Mouse (Mus musculus) ES-E14 (cell line): ENCODE results near the gene Gm9733. TPM values are rescaled to one million over a fixed set of nuclear protein-coding genes. Genes with fewer than 3 reads are reported as not detected.

Experiments used
- DNase-seq: peaks from one replicate; pipeline ENCODE4 v3.0.0-alpha.2; 2013; ENCODE audit warnings: low read depth, low spot score
- H3K27ac ChIP-seq: 2 replicates; pipeline ENCODE4 v1.5.1; 2012; ENCODE audit warnings: low read depth, mild to moderate bottlenecking, low read length, moderate library complexity, mixed read lengths; ENCODE audit not compliant: poor library complexity, insufficient read depth, severe bottlenecking
- H3K36me3 ChIP-seq: 2 replicates; pipeline ENCODE4 v1.6.1; 2012; ENCODE audit warnings: mild to moderate bottlenecking, low read length, moderate library complexity, mixed read lengths; ENCODE audit not compliant: control insufficient read depth, poor library complexity, insufficient read depth, severe bottlenecking
- H3K4me1 ChIP-seq, 2 experiments: fragments of 150-350 bp in 1 of 2; sonication (generic) in 1 of 2; 2 replicates each; pipeline ENCODE4 v1.6.1; 2012; ENCODE audit warnings: low read length in 2 of 2, mild to moderate bottlenecking in 1 of 2, mixed read lengths in 1 of 2; ENCODE audit not compliant: control insufficient read depth in 2 of 2, insufficient read depth in 2 of 2, poor library complexity in 1 of 2
- H3K4me3 ChIP-seq, 2 experiments: fragments of 150-350 bp in 1 of 2; sonication (generic) in 1 of 2; 2 replicates each; pipeline ENCODE4 v1.5.1; 2012; ENCODE audit warnings: low read length in 2 of 2, low read depth in 1 of 2, mild to moderate bottlenecking in 1 of 2, mixed read lengths in 1 of 2; ENCODE audit not compliant: insufficient read depth in 1 of 2, poor library complexity in 1 of 2, severe bottlenecking in 1 of 2
- H3K9ac ChIP-seq: 2 replicates; pipeline ENCODE4 v1.6.1; 2012; ENCODE audit warnings: low read depth, mild to moderate bottlenecking, low read length, mixed read lengths; ENCODE audit not compliant: poor library complexity, insufficient read depth, severe bottlenecking
- H3K9me3 ChIP-seq: fragments of 150-350 bp; sonication (generic); 2 replicates; pipeline ENCODE4 v1.6.1; 2012; ENCODE audit warnings: low read depth, mild to moderate bottlenecking, low read length; ENCODE audit not compliant: control insufficient read depth, insufficient read depth
- CHD2 ChIP-seq: IDR thresholded peaks from 2 replicates; pipeline ENCODE4 v1.6.1; 2014; ENCODE audit warnings: mild to moderate bottlenecking, low read depth, low read length, inconsistent platforms
- HCFC1 ChIP-seq: IDR thresholded peaks from 2 replicates; pipeline ENCODE4 v1.6.1; 2012; ENCODE audit warnings: low read length, inconsistent platforms, borderline replicate concordance; ENCODE audit not compliant: insufficient read depth
- MAFK ChIP-seq: IDR thresholded peaks from 2 replicates; pipeline ENCODE4 v1.6.1; 2014; ENCODE audit warnings: mild to moderate bottlenecking, low read depth, low read length, inconsistent platforms; ENCODE audit not compliant: insufficient read depth
- ZC3H11A ChIP-seq: IDR thresholded peaks from 2 replicates; pipeline ENCODE4 v1.6.1; 2012; ENCODE audit warnings: low read depth, mild to moderate bottlenecking, inconsistent platforms, low read length, borderline replicate concordance
- ZNF384 ChIP-seq: IDR thresholded peaks from 2 replicates; pipeline ENCODE4 v1.6.1; 2012; ENCODE audit warnings: low read depth, low read length, inconsistent platforms
- in situ Hi-C, 2 experiments: fragments of 600-800 bp; cut with MboI; formaldehyde crosslinking; loops; one replicate each; pipeline ENCODE4 v1.15.1; 2025; ENCODE audit warnings: low sequenced_read_pairs in 2 of 2, inconsistent platforms in 1 of 2; ENCODE audit not compliant: unreplicated experiment in 2 of 2
- total RNA-seq: library from RNA; depleted of rRNA; stranded (reverse); fragments of 300-350 nt; gene quantifications from 2 replicates; pipeline ENCODE4 v1.2.3, GENCODE M21; 2012; rRNA removed

The Gm9733 gene
- total RNA-seq, 1 experiment = not detected

DNA sequence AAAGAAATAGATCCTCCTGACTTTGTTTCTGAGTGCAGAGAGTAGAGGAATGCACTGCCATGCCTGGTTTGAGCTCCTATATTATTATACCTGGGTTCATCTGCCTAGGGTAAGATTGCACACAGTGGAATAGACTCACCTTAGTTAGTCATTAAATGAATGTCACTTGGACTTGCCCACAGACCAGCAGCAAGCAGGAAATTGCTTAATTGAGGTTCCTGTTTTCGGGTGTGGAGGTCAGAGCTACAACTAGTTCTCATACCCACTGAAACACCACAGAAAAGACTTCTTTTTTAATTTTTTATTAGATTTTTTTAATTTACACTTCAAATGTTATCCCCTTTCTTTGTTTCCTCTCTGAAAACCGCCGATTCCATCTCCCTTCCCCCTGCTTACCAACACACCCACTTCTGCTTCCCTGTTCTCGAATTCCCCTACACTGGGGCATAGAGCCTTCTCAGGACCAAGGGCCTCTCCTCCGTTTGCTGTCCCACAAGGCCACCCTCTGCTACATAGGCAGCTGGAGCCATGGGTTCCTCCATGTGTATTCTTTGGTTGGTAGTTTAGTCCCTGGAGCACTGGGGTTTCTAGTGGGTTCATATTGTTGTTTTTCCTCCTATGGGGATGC, 56.1 kb downstream of the Gm9733 start:
- in situ Hi-C loops = no loop called here
- H3K4me1 ChIP-seq = peaks cover 0 to 2% of the 10 kb centered on the region in 2 experiments; a peak in 1 of 4 replicates
- no peak overlapping the region for H3K27ac ChIP-seq
- H3K36me3 ChIP-seq = no peaks in the 10 kb centered on the region
- no peaks in the 10 kb centered on the region for H3K9me3 ChIP-seq
- H3K4me3 ChIP-seq = no peak overlapping the region
- TF ChIP-seq ZC3H11A (no peak), ZNF384 (no peak), MAFK (no peak), CHD2 (no peak), HCFC1 (no peak)
- DNase-seq = no peak
- no peak overlapping the region for H3K9ac ChIP-seq

DNA sequence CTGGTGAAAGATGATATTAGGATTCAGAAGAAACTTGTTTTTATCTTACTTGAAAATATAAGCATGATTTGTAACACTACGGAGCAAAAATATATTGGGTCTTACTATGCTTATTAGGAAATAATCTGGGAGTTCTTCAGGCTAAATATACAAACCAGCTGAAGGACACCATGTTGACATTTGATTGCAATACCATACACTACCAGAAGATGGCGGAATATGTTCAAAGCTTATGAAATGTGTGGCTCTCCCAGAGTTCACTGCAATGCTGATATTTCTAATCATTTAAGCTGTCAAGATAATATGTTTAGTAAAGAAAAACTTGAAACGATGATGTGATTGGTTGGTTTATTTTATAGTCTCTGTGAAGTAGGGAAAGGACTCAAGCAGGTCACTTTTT, 67.7 kb downstream of the Gm9733 start:
- H3K36me3 ChIP-seq = no peaks in the 10 kb centered on the region
- in situ Hi-C loops = loop anchor here (25.0 kb wide), 1 partner anchor 773 kb away; no protein-coding TSS in a partner anchor
- peak; percentile 50 for DNase-seq
- H3K4me3 ChIP-seq = no peak overlapping the region
- H3K9me3 ChIP-seq = no peaks in the 10 kb centered on the region
- H3K9ac ChIP-seq = no peak overlapping the region
- H3K27ac ChIP-seq = no peak overlapping the region
- peak; percentile 78 for TF ChIP-seq ZC3H11A
- no peak for TF ChIP-seq HCFC1
- H3K4me1 ChIP-seq = no peaks in the 10 kb centered on the region

DNA sequence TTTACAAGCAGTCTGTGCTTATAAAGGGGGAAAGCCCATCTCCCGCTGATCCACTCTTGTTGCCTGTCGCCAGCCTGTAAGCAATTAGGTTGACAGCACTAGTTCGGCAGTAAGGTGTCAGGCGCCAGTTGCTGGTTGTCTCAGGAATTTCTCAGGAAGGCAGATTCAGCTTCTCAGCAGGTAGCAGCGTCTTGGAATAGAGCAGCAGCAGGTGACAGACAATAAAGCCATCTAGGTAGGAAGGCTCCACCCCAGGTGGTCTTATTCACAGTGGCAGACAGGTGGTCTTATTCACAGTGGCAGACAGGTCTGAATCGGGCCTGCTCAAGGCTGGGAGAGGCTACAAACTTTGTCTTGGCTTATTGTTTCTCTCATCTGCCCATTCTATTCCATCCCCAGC, 76.4 kb downstream of the Gm9733 start:
- peak overlapping the region; percentile 90 for H3K27ac ChIP-seq
- H3K4me1 ChIP-seq = no peaks in the 10 kb centered on the region
- in situ Hi-C loops = loop anchor here (25.0 kb wide), 1 partner anchor 782 kb away; no protein-coding TSS in a partner anchor
- no peaks in the 10 kb centered on the region for H3K36me3 ChIP-seq
- no peak for TF ChIP-seq ZC3H11A
- no peak for TF ChIP-seq ZNF384
- TF ChIP-seq MAFK = no peak
- no peak for TF ChIP-seq HCFC1
- TF ChIP-seq CHD2 = no peak
- H3K4me3 ChIP-seq = no peak overlapping the region
- peaks cover 2% of the 10 kb centered on the region for H3K9me3 ChIP-seq
- DNase-seq = peak; percentile 33
- H3K9ac ChIP-seq = no peak overlapping the region

Other genes with a start within 250 kb of the Gm9733 start
- not detected in 2 replicates for gene Sirpb1a, start 94.2 kb upstream of the Gm9733 start, total RNA-seq
- gene Sirpb1b, start 242.8 kb upstream of the Gm9733 start, total RNA-seq = not detected in 2 replicates